Mouse (Mus musculus) embryo, embryonic 11.5 days (tissue): ENCODE data around the gene Kat6b.

Experiments used
- DNase-seq: peaks from one replicate; pipeline ENCODE4 v3.0.0-alpha.2; 2012; ENCODE audit warnings: low read depth, low spot score

The Kat6b gene

DNA sequence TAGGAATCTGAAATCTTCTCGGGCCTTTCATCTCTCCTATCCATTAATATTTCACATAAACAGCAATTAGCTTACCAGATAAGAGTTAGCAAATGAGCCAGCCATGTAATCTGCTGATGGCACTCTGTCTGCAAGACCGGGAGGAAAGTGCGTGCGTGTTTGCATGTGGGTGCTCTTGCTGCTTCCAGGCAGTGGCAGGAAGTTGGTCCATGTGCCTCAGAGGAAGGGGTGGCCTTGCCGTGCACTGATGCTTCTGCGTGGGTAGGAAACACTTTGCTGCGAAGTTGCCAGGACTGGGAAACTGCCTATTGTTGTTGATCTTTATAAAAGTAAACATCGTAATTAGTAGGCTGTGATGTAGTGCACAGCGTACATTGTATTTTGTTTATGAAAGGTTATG lies 42.0 kb downstream of the Kat6b start:
- no peak for DNase-seq

DNA sequence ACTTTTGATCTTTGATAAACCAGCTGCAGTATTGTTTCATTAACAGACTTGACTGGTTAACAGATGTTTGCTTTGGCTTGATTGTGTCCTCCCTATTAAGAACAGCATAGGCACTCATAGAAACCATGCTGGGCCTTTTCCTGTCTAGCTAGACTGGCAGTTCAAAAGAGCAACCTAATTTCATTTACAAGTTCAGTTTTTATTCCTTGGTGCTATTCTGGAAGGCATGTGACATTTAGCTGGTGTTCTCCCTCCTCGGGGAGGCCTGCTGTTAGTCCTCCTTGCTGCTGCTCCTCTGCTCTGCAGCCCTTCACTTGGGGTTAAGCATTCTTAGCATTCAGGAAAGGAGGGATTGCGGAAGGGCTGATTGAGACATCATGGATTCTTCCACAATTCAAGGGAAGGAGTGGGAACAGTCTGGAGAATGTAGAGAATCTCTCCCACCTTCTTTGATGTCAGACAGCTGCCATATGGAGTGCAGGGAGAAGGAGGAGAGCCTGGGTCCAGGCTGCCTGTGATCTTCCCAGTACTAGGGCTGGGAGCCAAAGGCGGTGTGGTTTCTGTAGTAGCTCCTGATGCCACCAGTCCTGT lies 42.7 kb downstream of the Kat6b start:
- DNase-seq = no peak

- DNase-seq = no peak
Observed at GRCm38 (mm10) chr14:21525674-21526073, 44.4 kb downstream of the Kat6b start.

GRCm38 (mm10) chr14:21533566-21533965 lies 52.3 kb downstream of the Kat6b start:
- DNase-seq = no peak

DNA sequence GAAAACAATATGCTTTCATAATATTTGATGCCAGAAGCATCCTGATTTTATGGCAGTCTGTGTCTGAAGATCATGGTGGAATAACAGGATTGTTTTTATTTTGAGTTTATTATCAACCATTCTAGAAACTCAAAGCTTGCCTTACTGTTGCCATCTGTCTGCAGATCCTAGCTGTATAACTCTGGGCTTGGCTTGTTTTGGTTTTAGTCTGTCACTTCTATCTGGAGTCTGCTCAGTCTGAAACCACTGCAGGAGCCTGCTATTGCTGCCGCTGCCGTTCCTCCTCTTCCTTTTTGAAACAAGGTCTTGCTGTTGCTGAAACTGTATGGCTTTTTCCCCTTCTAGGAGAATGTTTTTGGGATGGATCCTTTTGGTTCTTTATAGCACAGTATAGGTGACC lies 52.8 kb downstream of the Kat6b start:
- no peak for DNase-seq

GRCm38 (mm10) chr14:21534542-21535272 lies 53.5 kb downstream of the Kat6b start:
- DNase-seq = no peak

- no peak for DNase-seq
Observed at GRCm38 (mm10) chr14:21536485-21537181, 55.4 kb downstream of the Kat6b start.

DNA sequence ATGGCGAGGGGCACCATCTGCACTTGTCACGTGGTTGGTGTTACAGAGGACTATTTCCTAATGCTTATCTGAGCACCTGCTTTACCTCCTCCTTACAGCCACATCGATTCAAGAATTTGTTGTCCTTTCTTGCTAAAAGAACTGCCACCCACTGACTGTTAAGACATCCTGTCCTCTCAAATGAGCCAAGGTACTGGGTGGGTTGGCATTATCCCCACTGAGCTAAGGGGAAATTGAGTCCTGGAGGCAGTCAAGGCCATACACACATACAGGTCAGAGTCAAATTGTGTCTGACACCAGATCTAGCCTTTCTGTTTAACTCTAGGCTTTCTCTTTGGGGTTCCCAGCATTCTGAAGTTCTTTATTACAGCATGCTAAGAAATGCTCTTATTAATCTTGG lies 56.6 kb downstream of the Kat6b start:
- DNase-seq = no peak

GRCm38 (mm10) chr14:21539731-21540130 lies 58.5 kb downstream of the Kat6b start:
- no peak for DNase-seq

DNA sequence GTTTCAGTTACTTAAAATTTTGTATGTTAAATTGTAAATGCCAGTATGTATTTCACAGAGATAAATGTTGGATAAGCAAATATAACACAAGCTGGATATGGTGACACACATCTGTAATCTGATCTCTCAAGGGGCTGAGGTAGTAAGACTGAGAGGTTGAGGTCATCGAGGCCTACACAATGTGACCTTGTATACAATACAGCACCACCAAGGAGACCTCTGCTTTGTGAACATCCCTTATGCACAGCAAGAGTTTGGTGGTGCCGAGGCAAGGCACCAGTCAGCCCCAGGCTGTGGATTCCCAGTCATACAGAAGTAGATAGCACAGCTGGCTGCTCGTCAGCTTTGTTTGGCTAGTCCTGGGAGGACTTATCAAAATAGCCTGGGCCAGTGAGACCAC lies 59.1 kb downstream of the Kat6b start:
- DNase-seq = no peak

- no peak for DNase-seq
Observed at GRCm38 (mm10) chr14:21545529-21545928, 64.3 kb downstream of the Kat6b start.

DNA sequence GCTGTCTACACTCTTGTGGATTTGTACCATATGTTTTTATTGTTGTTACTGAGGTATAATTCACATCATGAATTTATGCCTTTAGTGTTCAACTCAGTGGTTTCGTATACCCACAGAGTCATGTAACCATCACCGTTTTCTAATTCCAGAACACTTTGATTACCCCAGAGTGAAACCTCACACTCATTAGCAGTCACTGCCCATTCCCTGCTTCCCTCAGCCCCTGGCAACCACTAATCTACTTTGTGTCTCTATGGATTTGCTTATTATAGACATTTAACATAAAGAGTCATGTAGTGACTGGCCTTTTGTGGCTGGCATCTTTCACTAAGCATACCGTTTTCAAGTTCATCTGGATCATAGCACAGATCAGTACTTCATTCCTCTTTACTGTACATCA lies 65.1 kb downstream of the Kat6b start:
- DNase-seq = no peak

GRCm38 (mm10) chr14:21547297-21547696 lies 66.1 kb downstream of the Kat6b start:
- DNase-seq = no peak

DNA sequence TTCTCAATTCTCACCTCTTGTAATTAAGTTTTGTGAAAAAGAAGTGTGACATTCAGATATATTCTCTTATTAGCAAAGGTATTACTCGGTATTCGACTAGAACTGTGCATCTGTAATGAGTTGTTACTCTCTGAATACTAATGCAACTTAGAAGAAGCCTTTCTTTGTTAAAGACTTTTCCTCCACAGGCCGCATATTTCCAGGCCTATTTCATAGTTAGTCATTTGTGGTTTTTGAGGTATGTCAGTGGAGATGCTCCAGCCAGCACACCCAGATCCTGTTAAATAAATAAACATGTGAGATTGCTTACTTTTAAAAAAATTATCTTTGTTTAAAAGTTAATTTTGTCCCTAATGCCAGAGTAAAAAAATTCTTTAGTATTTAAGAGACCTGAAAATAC lies 66.7 kb downstream of the Kat6b start:
- DNase-seq = no peak

- DNase-seq = no peak
Observed at GRCm38 (mm10) chr14:21548952-21549607, 67.8 kb downstream of the Kat6b start.

- DNase-seq = no peak
Observed at GRCm38 (mm10) chr14:21549608-21550115, 68.4 kb downstream of the Kat6b start.

- DNase-seq = no peak
Observed at GRCm38 (mm10) chr14:21550576-21550975, 69.3 kb downstream of the Kat6b start.

- DNase-seq = no peak
Observed at GRCm38 (mm10) chr14:21551655-21552054, 70.4 kb downstream of the Kat6b start.

GRCm38 (mm10) chr14:21552958-21553357 lies 71.7 kb downstream of the Kat6b start:
- DNase-seq = no peak

GRCm38 (mm10) chr14:21554046-21554445 lies 72.8 kb downstream of the Kat6b start:
- DNase-seq = no peak

- DNase-seq = no peak
Observed at GRCm38 (mm10) chr14:21558440-21559131, 77.4 kb downstream of the Kat6b start.

DNA sequence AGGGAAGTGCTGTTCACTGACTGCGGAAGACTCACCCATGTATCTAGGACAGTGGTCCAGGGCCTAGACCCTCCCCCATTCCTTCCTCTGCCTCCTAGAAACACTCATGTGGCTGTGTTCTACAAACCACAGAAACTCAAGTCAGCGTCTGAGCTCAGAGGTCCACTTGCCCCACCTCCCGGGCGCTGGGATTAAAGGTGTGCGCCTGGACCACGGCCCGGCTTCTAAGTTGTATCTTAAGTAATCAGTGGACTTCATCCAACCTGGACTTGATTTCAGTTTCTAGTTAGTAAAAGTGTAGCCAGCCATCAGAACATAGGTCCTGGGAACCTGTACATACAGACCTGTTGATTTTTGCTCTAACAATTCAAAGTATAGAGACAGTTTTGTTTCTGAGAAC lies 78.2 kb downstream of the Kat6b start:
- DNase-seq = no peak
